Mouse (Mus musculus) erythroblast, embryonic 14.5 days (primary cell): ENCODE measurements around the gene Gm28305. TPM values are rescaled to one million over a fixed set of nuclear protein-coding genes. Genes with fewer than 3 reads are reported as not detected.

Source experiments
- H3K27me3 ChIP-seq: 2 replicates; pipeline ENCODE4 v1.6.1; 2012; ENCODE audit warnings: inconsistent platforms; ENCODE audit not compliant: control insufficient read depth
- H3K36me3 ChIP-seq: 2 replicates; pipeline ENCODE4 v1.6.1; 2012; ENCODE audit warnings: mild to moderate bottlenecking, inconsistent platforms; ENCODE audit not compliant: control insufficient read depth
- H3K4me1 ChIP-seq: 2 replicates; pipeline ENCODE4 v1.6.1; 2012; ENCODE audit warnings: inconsistent platforms; ENCODE audit not compliant: control insufficient read depth
- H3K4me3 ChIP-seq: replicated peaks from 2 replicates; pipeline ENCODE3; 2012; ENCODE audit warnings: moderate library complexity, mild to moderate bottlenecking, inconsistent platforms
- H3K9me3 ChIP-seq: 2 replicates; pipeline ENCODE4 v1.6.1; 2012; ENCODE audit warnings: low read length, inconsistent platforms, mixed read lengths; ENCODE audit not compliant: control insufficient read depth
- GATA1 ChIP-seq: IDR thresholded peaks from 2 replicates; pipeline ENCODE4 v1.6.1; 2012; ENCODE audit warnings: low read length, inconsistent platforms, mixed read lengths
- TAL1 ChIP-seq: IDR thresholded peaks from 3 replicates; pipeline ENCODE4 v1.6.1; 2012; ENCODE audit warnings: low read length, inconsistent platforms, mixed read lengths
- polyA plus RNA-seq: library from polyadenylated mRNA; stranded (reverse); fragments of >175 nt; gene quantifications from 2 replicates; pipeline ENCODE4 v1.2.3, GENCODE M21; 2012

Gene Gm28305
- polyA plus RNA-seq, 1 experiment = not detected

DNA sequence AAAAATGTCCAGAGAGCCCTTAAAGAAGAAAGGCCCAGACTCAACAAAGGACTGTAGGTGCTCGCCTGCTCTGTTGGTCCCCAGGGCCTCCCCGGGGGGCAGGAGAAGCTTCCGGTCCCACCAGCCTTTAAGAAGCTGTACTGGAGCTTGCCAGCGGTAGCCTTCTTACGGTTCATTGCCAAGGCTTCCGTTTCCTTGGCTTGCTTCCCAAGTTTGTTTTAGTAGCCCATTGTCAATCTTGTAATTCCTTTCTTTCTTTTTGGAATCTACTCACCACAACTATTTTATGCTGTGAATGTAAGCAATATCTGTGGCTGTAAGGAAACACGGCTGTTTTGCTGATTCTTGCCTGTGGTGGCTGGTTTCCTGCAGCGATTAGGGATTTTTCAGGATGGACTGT, 48.1 kb downstream of the Gm28305 start:
- H3K4me1 ChIP-seq = no peaks in the 10 kb centered on the region
- H3K36me3 ChIP-seq = peaks cover 8% of the 10 kb centered on the region; the same call in 1 of the 2 replicates
- H3K4me3 ChIP-seq = no peak overlapping the region
- no peak for TF ChIP-seq TAL1
- TF ChIP-seq GATA1 = no peak
- H3K27me3 ChIP-seq = no peaks in the 10 kb centered on the region
- H3K9me3 ChIP-seq = no peaks in the 10 kb centered on the region

DNA sequence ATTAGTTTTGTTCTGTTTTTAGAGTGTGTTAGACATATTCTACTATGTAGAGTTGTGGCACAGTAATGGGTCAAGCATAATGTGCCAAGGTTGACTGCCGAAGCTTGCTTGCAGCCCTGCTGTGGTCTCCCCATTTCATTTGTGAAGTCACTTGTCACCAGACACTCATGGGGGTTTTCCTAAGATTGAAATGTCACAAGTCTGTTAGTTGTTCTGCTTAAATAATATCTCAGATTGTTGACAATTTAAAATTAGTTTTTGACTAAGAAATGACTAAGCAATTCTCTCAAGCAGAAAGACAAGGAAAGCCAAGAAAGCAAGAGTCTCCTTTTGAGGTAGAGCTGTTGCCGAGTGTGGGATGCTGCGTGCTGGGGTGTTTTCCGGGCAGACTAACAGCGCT, 52.5 kb downstream of the Gm28305 start:
- no peaks in the 10 kb centered on the region for H3K4me1 ChIP-seq
- no peaks in the 10 kb centered on the region for H3K9me3 ChIP-seq
- no peak overlapping the region for H3K4me3 ChIP-seq
- TF ChIP-seq TAL1 (no peak), GATA1 (no peak)
- H3K36me3 ChIP-seq = peaks cover 4% of the 10 kb centered on the region; the same call in 1 of the 2 replicates
- H3K27me3 ChIP-seq = no peaks in the 10 kb centered on the region

- Histone ChIP-seq H3K36me3 (peaks cover 5% of the 10 kb centered on the region; the same call in 1 of the 2 replicates), H3K9me3 (no peaks in the 10 kb centered on the region), H3K27me3 (no peaks in the 10 kb centered on the region), H3K4me3 (no peak overlapping the region), H3K4me1 (no peaks in the 10 kb centered on the region)
- TF ChIP-seq TAL1 (no peak), GATA1 (no peak)
These were observed 57.8 kb downstream of the Gm28305 start for GRCm38 (mm10) chr9:104098256-104098655.

DNA sequence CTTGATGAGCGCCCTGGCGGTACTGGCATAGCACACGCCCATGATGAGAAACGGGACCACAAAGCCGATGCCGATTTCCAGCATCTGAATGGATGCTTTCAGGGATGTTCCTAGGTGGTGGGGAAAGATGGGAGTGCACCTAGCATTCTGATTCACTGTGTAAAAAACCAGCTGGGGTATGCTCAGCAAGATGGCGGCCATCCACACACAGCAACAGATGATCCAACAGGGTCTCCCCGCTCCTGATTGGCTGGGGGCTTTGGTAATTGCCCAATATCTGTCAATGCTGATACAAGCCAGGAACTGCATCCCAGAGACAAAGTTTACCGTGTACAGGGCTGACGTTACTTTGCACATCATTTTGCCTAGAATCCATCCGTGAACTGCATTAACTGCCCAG, 58.6 kb downstream of the Gm28305 start:
- Histone ChIP-seq H3K9me3 (no peaks in the 10 kb centered on the region), H3K27me3 (no peaks in the 10 kb centered on the region), H3K4me1 (no peaks in the 10 kb centered on the region), H3K4me3 (no peak overlapping the region), H3K36me3 (peaks cover 5% of the 10 kb centered on the region; the same call in 1 of the 2 replicates)
- TF ChIP-seq TAL1 (no peak), GATA1 (no peak)

- Histone ChIP-seq H3K4me1 (no peaks in the 10 kb centered on the region), H3K4me3 (no peak overlapping the region), H3K27me3 (no peaks in the 10 kb centered on the region), H3K9me3 (no peaks in the 10 kb centered on the region), H3K36me3 (peaks cover 4% of the 10 kb centered on the region; the same call in 1 of the 2 replicates)
- TF ChIP-seq TAL1 = no peak
- TF ChIP-seq GATA1 = no peak
These were observed 60.4 kb downstream of the Gm28305 start for GRCm38 (mm10) chr9:104100822-104101221.

GRCm38 (mm10) chr9:104101458-104101857, 61.0 kb downstream of the Gm28305 start:
- Histone ChIP-seq H3K27me3 (no peaks in the 10 kb centered on the region), H3K4me3 (no peak overlapping the region), H3K4me1 (no peaks in the 10 kb centered on the region), H3K9me3 (no peaks in the 10 kb centered on the region), H3K36me3 (peaks cover 4% of the 10 kb centered on the region; the same call in 1 of the 2 replicates)
- TF ChIP-seq TAL1 = no peak
- TF ChIP-seq GATA1 = no peak

DNA sequence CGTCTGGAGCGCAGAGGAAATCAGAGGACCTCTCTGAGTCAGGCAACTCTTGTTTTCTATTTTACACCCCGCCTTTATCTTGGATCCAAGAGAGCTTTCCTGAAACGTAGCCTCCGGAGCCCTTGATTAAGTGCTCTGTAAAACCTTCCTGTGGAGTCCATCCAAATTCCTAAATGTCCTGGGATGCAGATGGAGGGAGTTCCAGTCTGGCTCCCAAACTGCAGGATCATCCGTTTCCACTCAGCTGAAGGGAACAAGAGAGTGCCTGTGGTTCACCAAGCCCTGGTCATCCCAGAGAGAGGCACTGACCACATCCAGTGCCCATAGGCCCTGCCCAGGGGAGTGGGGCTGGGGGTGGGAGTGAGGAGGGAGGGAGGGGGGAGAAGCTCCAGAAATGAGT, 61.8 kb downstream of the Gm28305 start:
- Histone ChIP-seq H3K4me1 (no peaks in the 10 kb centered on the region), H3K27me3 (no peaks in the 10 kb centered on the region), H3K4me3 (no peak overlapping the region), H3K36me3 (peaks cover 4% of the 10 kb centered on the region; the same call in 1 of the 2 replicates), H3K9me3 (no peaks in the 10 kb centered on the region)
- TF ChIP-seq TAL1 (no peak), GATA1 (no peak)

DNA sequence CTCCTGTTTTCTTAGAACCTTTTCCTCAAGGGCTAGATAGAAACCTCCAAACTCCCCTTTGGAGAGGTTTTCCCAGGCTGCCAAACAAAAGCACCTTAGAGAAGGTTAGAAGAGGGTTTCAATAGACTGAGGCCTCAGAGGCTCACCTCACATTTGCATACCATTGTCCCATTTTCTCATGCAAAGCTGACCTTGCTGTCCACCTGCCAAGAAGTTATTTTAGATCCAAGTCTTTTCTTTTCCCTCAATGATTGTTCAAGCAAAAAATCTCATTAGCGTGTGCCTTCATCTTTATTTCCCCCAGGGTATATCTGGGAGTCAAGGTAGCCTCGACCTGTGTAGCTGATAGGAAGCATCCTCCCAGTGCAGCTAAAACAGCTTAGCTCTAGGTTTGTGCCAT, 62.4 kb downstream of the Gm28305 start:
- Histone ChIP-seq H3K4me1 (no peaks in the 10 kb centered on the region), H3K9me3 (no peaks in the 10 kb centered on the region), H3K27me3 (no peaks in the 10 kb centered on the region), H3K4me3 (no peak overlapping the region), H3K36me3 (peaks cover 4% of the 10 kb centered on the region; the same call in 1 of the 2 replicates)
- TF ChIP-seq GATA1 (no peak), TAL1 (no peak)

GRCm38 (mm10) chr9:104104986-104105385, 64.5 kb downstream of the Gm28305 start:
- Histone ChIP-seq H3K27me3 (no peaks in the 10 kb centered on the region), H3K36me3 (peaks cover 2% of the 10 kb centered on the region; the same call in 1 of the 2 replicates), H3K4me3 (no peak overlapping the region), H3K4me1 (no peaks in the 10 kb centered on the region), H3K9me3 (no peaks in the 10 kb centered on the region)
- TF ChIP-seq GATA1 = no peak
- TF ChIP-seq TAL1 = no peak

DNA sequence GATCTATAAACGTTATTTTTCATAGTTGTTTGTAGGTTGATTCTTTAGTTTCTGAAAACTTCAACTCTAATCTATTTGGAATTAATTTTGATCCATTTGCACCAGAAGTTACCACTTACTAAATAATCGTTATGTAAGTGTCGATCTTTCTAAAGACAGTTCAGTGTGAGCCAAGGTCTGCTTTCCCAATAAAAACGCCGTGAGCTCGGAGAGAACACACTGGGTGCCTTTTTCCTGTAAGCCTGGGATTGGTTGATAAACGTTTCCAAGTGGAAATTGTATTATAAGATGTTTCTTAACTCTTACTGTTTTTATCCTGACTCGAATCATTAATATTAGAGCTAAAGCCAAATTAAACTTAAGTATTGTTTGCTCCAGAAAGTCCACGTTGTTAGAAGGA, 66.5 kb downstream of the Gm28305 start:
- H3K9me3 ChIP-seq = no peaks in the 10 kb centered on the region
- no peaks in the 10 kb centered on the region for H3K4me1 ChIP-seq
- no peaks in the 10 kb centered on the region for H3K27me3 ChIP-seq
- H3K4me3 ChIP-seq = no peak overlapping the region
- TF ChIP-seq GATA1 = no peak
- TF ChIP-seq TAL1 = no peak
- peaks cover 2% of the 10 kb centered on the region; the same call in 1 of the 2 replicates for H3K36me3 ChIP-seq
